Mouse (Mus musculus): ENCODE measurements around the gene Setd4.

- no peak for TF ChIP-seq CTCF (conservative IDR thresholded peaks at IDR 0.05; ENCODE audit: low read length)
- no peak for TF ChIP-seq NANOG (IDR thresholded peaks at IDR 0.05; ENCODE audit: borderline replicate concordance, low read length)
Measured at GRCm38 (mm10) chr16:93594448-93594847, 9.4 kb downstream of the Setd4 start.
